Mouse (Mus musculus) MEL (cell line): Measurements from ENCODE around the gene Fanca.

Experiments used
- CHD2 ChIP-seq: IDR thresholded peaks from 2 replicates; pipeline ENCODE4 v1.6.1; 2011; ENCODE audit warnings: low read length, improper control_type of control experiment
- CTCF ChIP-seq, 3 experiments: IDR thresholded peaks in 2 of 3; conservative IDR thresholded peaks in 1 of 3; 2 replicates each; pipeline ENCODE4 v1.5.1; 2011 to 2012; ENCODE audit warnings: low read length in 3 of 3, low read depth in 2 of 3, mild to moderate bottlenecking in 2 of 3, improper control_type of control experiment in 1 of 3, inconsistent platforms in 1 of 3, mixed read lengths in 1 of 3, moderate library complexity in 1 of 3; ENCODE audit not compliant: control insufficient read depth in 1 of 3, insufficient read depth in 1 of 3, poor library complexity in 1 of 3, severe bottlenecking in 1 of 3
- E2F4 ChIP-seq: IDR thresholded peaks from 2 replicates; pipeline ENCODE4 v1.6.1; 2011; ENCODE audit warnings: low read depth, low read length, improper control_type of control experiment, borderline replicate concordance
- EP300 ChIP-seq, 2 experiments: IDR thresholded peaks; 2 replicates each; pipeline ENCODE4 v1.6.1; 2011; ENCODE audit warnings: improper control_type of control experiment in 2 of 2, low read length in 2 of 2, low read depth in 1 of 2, mild to moderate bottlenecking in 1 of 2
- GATA1 ChIP-seq: IDR thresholded peaks from 2 replicates; pipeline ENCODE4 v1.6.1; 2011; ENCODE audit warnings: low read depth, low read length, improper control_type of control experiment
- MAX ChIP-seq: IDR thresholded peaks from 2 replicates; pipeline ENCODE4 v1.6.1; 2011; ENCODE audit warnings: low read length, improper control_type of control experiment
- MEF2A ChIP-seq: IDR thresholded peaks from 2 replicates; pipeline ENCODE4 v1.6.1; 2014; ENCODE audit warnings: low read depth, mild to moderate bottlenecking, inconsistent platforms, low read length, improper control_type of control experiment; ENCODE audit not compliant: poor library complexity, insufficient replicate concordance, severe bottlenecking; ENCODE audit errors: extremely low read depth
- MYB ChIP-seq: IDR thresholded peaks from 2 replicates; pipeline ENCODE4 v1.6.1; 2011; ENCODE audit warnings: mild to moderate bottlenecking, low read depth, low read length, improper control_type of control experiment
- POLR2A ChIP-seq, 2 experiments: IDR thresholded peaks; 2 replicates each; pipeline ENCODE4 v1.6.1; 2011 to 2012; ENCODE audit warnings: low read length in 2 of 2, mild to moderate bottlenecking in 2 of 2, control low read depth in 1 of 2, improper control_type of control experiment in 1 of 2, low read depth in 1 of 2, moderate library complexity in 1 of 2; ENCODE audit not compliant: control insufficient read depth in 1 of 2, insufficient read depth in 1 of 2, poor library complexity in 1 of 2
- POLR2AphosphoS2 ChIP-seq: IDR thresholded peaks from 2 replicates; pipeline ENCODE4 v1.6.1; 2011; ENCODE audit warnings: low read length, improper control_type of control experiment
- ZKSCAN1 ChIP-seq: IDR thresholded peaks from 2 replicates; pipeline ENCODE4 v1.6.1; 2012; ENCODE audit warnings: low read depth, mild to moderate bottlenecking, inconsistent platforms, low read length, improper control_type of control experiment, moderate library complexity
- ZNF384 ChIP-seq: IDR thresholded peaks from 2 replicates; pipeline ENCODE4 v1.6.1; 2012; ENCODE audit warnings: low read depth, mild to moderate bottlenecking, inconsistent platforms, low read length, improper control_type of control experiment

DNA sequence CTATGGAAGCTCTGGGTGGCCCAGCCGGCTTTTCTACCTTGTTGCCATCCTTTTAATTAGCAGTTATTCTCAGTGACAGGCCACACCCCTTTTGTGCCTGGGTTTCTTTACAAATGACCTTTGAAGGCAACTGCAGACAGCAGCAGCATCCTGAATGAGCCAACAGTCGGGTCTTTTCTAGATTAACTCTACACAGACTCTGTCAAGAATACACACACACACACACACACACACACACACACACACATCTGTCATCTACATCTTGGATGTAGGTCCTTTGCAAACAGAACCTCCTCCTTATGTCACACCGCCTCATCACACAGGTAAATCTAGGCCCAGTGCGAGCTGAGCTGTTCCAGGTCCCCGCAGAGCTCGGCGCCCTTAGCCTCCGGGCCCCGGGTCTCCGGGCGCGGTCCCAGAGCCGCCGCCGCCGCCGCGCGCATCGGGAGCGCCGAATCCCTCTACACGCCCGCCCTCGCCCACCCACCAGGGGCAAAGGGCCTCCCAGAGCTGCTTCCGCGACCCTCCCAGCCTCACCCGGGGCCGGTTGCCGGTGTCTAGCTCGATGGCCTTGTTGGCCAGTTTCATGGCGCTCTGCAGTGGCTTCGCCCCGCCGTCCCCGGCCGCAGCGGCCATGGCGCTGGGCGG lies 64.8 kb downstream of the Fanca start:
- no peak for TF ChIP-seq MEF2A
- no peak for TF ChIP-seq MYB
- peak; percentile 43 to 45; a peak in 2 of 4 replicates for TF ChIP-seq POLR2A (IDR thresholded peaks at IDR 0.05; ENCODE audit: control insufficient read depth in 1 of 2, insufficient read depth in 1 of 2, low read depth in 1 of 2, low read length in 2 of 2, poor library complexity in 1 of 2)
- no peak for TF ChIP-seq CTCF (IDR thresholded peaks at IDR 0.05 in 2 of 3, conservative IDR thresholded peaks at IDR 0.05 in 1 of 3; ENCODE audit: control insufficient read depth in 1 of 3, insufficient read depth in 1 of 3, low read depth in 2 of 3, low read length in 3 of 3, poor library complexity in 1 of 3, severe bottlenecking in 1 of 3)
- TF ChIP-seq ZNF384 = no peak
- TF ChIP-seq ZKSCAN1 = no peak
- no peak for TF ChIP-seq POLR2AphosphoS2
- TF ChIP-seq GATA1 = no peak
- no peak for TF ChIP-seq EP300 (IDR thresholded peaks at IDR 0.05; ENCODE audit: low read depth in 1 of 2, low read length in 2 of 2)
- no peak for TF ChIP-seq CHD2
- TF ChIP-seq MAX = no peak
- no peak for TF ChIP-seq E2F4
